In genomic region chr11:103100361-103100760, GRCm38 (mm10) we compare ENCODE assay signal across 12 mouse cellular contexts. TPM values are rescaled to one million over a fixed set of nuclear protein-coding genes. Genes with fewer than 3 reads are reported as not detected.
A peak's percentile ranks its signal among the peaks of the same experiment; 100 is the strongest.
DNase-seq lines count a peak whose midpoint lies in the region; ATAC-seq and TF ChIP-seq lines count a peak whose summit lies in the region.
"Had no signal": no experiment of that assay in that cellular context is flagged by ENCODE, and none has a peak within 500 bp of the region (broad histone marks: within the 10 kb centered on the region; RNA-seq: fewer than 3 reads in every experiment).

No protein-coding gene starts in this region.

- H3K9ac ChIP-seq in forebrain, embryonic 11.5 days (ENCODE audit: low read length): no peak overlapping the region
- no peak overlapping the region for H3K9ac ChIP-seq in forebrain, embryonic 13.5 days
- no peak overlapping the region for H3K9ac ChIP-seq in heart, embryonic 16.5 days (ENCODE audit: low read length)
- no peak overlapping the region for H3K9ac ChIP-seq in kidney, embryonic 15.5 days

- H3K27ac ChIP-seq in forebrain, embryonic 11.5 days (ENCODE audit: low read depth, low read length): no peak overlapping the region
- no peak overlapping the region for H3K27ac ChIP-seq in forebrain, embryonic 13.5 days
- H3K27ac ChIP-seq in heart, embryonic 16.5 days (ENCODE audit: low read length): no peak overlapping the region
- no peak overlapping the region; the same call in 1 of the 2 replicates for H3K27ac ChIP-seq in kidney, embryonic 15.5 days
- H3K27ac ChIP-seq: lung, embryonic 15.5 days had no signal

- H3K36me3 ChIP-seq in forebrain, embryonic 11.5 days (ENCODE audit: control insufficient read depth, insufficient read depth, low read length): no peaks in the 10 kb centered on the region
- no peaks in the 10 kb centered on the region for H3K36me3 ChIP-seq in forebrain, embryonic 13.5 days (ENCODE audit: poor library complexity, severe bottlenecking)
- no peaks in the 10 kb centered on the region for H3K36me3 ChIP-seq in heart, embryonic 16.5 days (ENCODE audit: control insufficient read depth, insufficient read depth)
- peaks cover 19% of the 10 kb centered on the region for H3K36me3 ChIP-seq in C2C12 (ENCODE audit: control insufficient read depth, insufficient read depth)
- H3K36me3 ChIP-seq in kidney, embryonic 15.5 days: no peaks in the 10 kb centered on the region
- H3K36me3 ChIP-seq: lung, embryonic 15.5 days had no signal

- no peak for TF ChIP-seq CTCF in C2C12 (IDR thresholded peaks at IDR 0.05; ENCODE audit: control insufficient read depth, insufficient read depth, insufficient read length)

- no peak overlapping the region for H3K4me2 ChIP-seq in forebrain, embryonic 11.5 days (ENCODE audit: low read depth, low read length, severe bottlenecking)
- no peak overlapping the region for H3K4me2 ChIP-seq in forebrain, embryonic 13.5 days
- peak overlapping the region; percentile 89 for H3K4me2 ChIP-seq in heart, embryonic 16.5 days (ENCODE audit: low read depth, low read length)
- H3K4me2 ChIP-seq in kidney, embryonic 15.5 days: peak overlapping the region; percentile 95

- H3K79me2 ChIP-seq in C2C12 (ENCODE audit: control insufficient read depth, insufficient read depth): peaks cover 73% of the 10 kb centered on the region

- H3K9me3 ChIP-seq in forebrain, embryonic 11.5 days (ENCODE audit: control insufficient read depth, low read length): no peaks in the 10 kb centered on the region
- no peaks in the 10 kb centered on the region for H3K9me3 ChIP-seq in forebrain, embryonic 13.5 days (replicated peaks)
- H3K9me3 ChIP-seq in heart, embryonic 16.5 days (replicated peaks; ENCODE audit: control insufficient read depth, low read length): no peaks in the 10 kb centered on the region
- H3K9me3 ChIP-seq in kidney, embryonic 15.5 days (replicated peaks): no peaks in the 10 kb centered on the region
- H3K9me3 ChIP-seq: lung, embryonic 15.5 days; megakaryocyte, embryonic 14.5 days had no signal

- peak; percentile 50 for DNase-seq in forebrain, embryonic 11.5 days (ENCODE audit: low spot score)
- no peak for DNase-seq in heart, adult 9 months (ENCODE audit: low spot score in 2 of 2)
- DNase-seq in ovary, postnatal 36 days (ENCODE audit: low spot score): no peak
- DNase-seq in left cerebral cortex, postnatal 10 days (ENCODE audit: extremely low spot score in 1 of 2, low spot score in 2 of 2): no peak

- peaks cover 31% of the 10 kb centered on the region for H3K27me3 ChIP-seq in forebrain, embryonic 11.5 days (ENCODE audit: control insufficient read depth, insufficient read depth, low read length)
- H3K27me3 ChIP-seq in forebrain, embryonic 13.5 days: peaks cover 56% of the 10 kb centered on the region
- no peaks in the 10 kb centered on the region for H3K27me3 ChIP-seq in heart, embryonic 16.5 days (ENCODE audit: control insufficient read depth, insufficient read depth, low read length)
- no peaks in the 10 kb centered on the region for H3K27me3 ChIP-seq in C2C12 (ENCODE audit: control insufficient read depth, insufficient read depth, insufficient read length)
- H3K27me3 ChIP-seq in kidney, embryonic 15.5 days: peaks cover 28% of the 10 kb centered on the region; the same call in 1 of the 2 replicates
- H3K27me3 ChIP-seq: Patski had no signal

- no peak overlapping the region for H3K4me3 ChIP-seq in forebrain, embryonic 11.5 days (ENCODE audit: low read depth, low read length)
- no peak overlapping the region for H3K4me3 ChIP-seq in forebrain, embryonic 13.5 days
- peak overlapping the region; percentile 76; the same call in 1 of the 2 replicates for H3K4me3 ChIP-seq in heart, embryonic 16.5 days (ENCODE audit: low read length)
- H3K4me3 ChIP-seq in C2C12 (ENCODE audit: insufficient read depth, poor library complexity, severe bottlenecking): peak overlapping the region; percentile 53
- H3K4me3 ChIP-seq in kidney, embryonic 15.5 days (replicated peaks): peak overlapping the region; percentile 66

- 74% methylated on average over 8 of the region's 8 CpGs for WGBS in forebrain, embryonic 11.5 days
- 76% methylated on average over 8 of the region's 8 CpGs for WGBS in forebrain, embryonic 13.5 days
- 72% methylated on average over 8 of the region's 8 CpGs for WGBS in heart, embryonic 16.5 days
- 43% methylated on average over 8 of the region's 8 CpGs for WGBS in kidney, embryonic 15.5 days

- H3K79me3 ChIP-seq in C2C12 (ENCODE audit: low read depth): peaks cover 39% of the 10 kb centered on the region

- H3ac ChIP-seq in C2C12 (ENCODE audit: control insufficient read depth, insufficient read length, low read depth): peak overlapping the region; percentile 10

- intact Hi-C loops in left cerebral cortex, postnatal 10 days (cut with DNase I): loop anchor here (5.0 kb wide), 1 partner anchor 57 kb away; no protein-coding TSS in a partner anchor

- ATAC-seq in forebrain, embryonic 11.5 days (replicated peaks; ENCODE audit: low FRiP score): no peak
- ATAC-seq in forebrain, embryonic 13.5 days: no peak
- no peak for ATAC-seq in heart, embryonic 16.5 days (replicated peaks; ENCODE audit: extremely low read depth, insufficient read depth, low FRiP score)
- no peak for ATAC-seq in kidney, embryonic 15.5 days (replicated peaks; ENCODE audit: low FRiP score)
- ATAC-seq: intestine, postnatal 0 days; Patski had no signal

- peaks cover 16% of the 10 kb centered on the region for H3K4me1 ChIP-seq in forebrain, embryonic 11.5 days (replicated peaks; ENCODE audit: control insufficient read depth, insufficient read depth, low read length)
- peaks cover 33% of the 10 kb centered on the region for H3K4me1 ChIP-seq in forebrain, embryonic 13.5 days
- H3K4me1 ChIP-seq in heart, embryonic 16.5 days (ENCODE audit: control insufficient read depth, insufficient read depth, low read length): peaks cover 57% of the 10 kb centered on the region
- peaks cover 81% of the 10 kb centered on the region for H3K4me1 ChIP-seq in kidney, embryonic 15.5 days

TF ChIP-seq in C2C12, 6 proteins besides CTCF, POLR2A, EP300 and RAD21:
- no peak for TF ChIP-seq USF1 (IDR thresholded peaks at IDR 0.05; ENCODE audit: low read depth)
- no peak for TF ChIP-seq FOSL1 (IDR thresholded peaks at IDR 0.05; ENCODE audit: insufficient read depth, low read length, poor library complexity, severe bottlenecking)
- TF ChIP-seq CEBPB (IDR thresholded peaks at IDR 0.05; ENCODE audit: low read depth): no peak
- no peak for TF ChIP-seq MYOD1 (IDR thresholded peaks at IDR 0.05; ENCODE audit: control insufficient read depth, insufficient read length, low read depth)
- TF ChIP-seq MAX (IDR thresholded peaks at IDR 0.05): no peak
- TF ChIP-seq MYOG (IDR thresholded peaks at IDR 0.05; ENCODE audit: control insufficient read depth, extremely low read depth, insufficient read length): no peak

RNA-seq across cellular contexts. Expression of gene Plcd3, which starts 1.1 kb away (rescaled TPM):
- polyA plus RNA-seq in forebrain, embryonic 11.5 days (2014; fragmentation: Nextera tagmentation; extraction: Ambion mirVana): 0.69 and 0.86 TPM in 2 replicates
- polyA plus RNA-seq in forebrain, embryonic 13.5 days (2015; fragmentation: Nextera tagmentation; extraction: Ambion mirVana): 0.92 and 1.2 TPM in 2 replicates
- polyA plus RNA-seq in heart, embryonic 16.5 days (2015; fragmentation: Nextera tagmentation; extraction: Ambion mirVana): 13.6 and 17.0 TPM in 2 replicates
- 27.6 TPM for polyA plus RNA-seq in C2C12 (2012; fragmentation: generic; extraction: Trizol)
- 6.2 and 6.4 TPM in 2 replicates for polyA plus RNA-seq in kidney, embryonic 15.5 days (2015; fragmentation: Nextera tagmentation; extraction: Ambion mirVana)
- total RNA-seq in left cerebral cortex, postnatal 10 days (2021): 10 to 100 TPM; 15.1 to 16.4 TPM

RNA-seq across cellular contexts. Expression of gene Acbd4, which starts 1.1 kb away (rescaled TPM):
- 7.8 and 8.1 TPM in 2 replicates for polyA plus RNA-seq in forebrain, embryonic 11.5 days (2014; fragmentation: Nextera tagmentation; extraction: Ambion mirVana)
- 8.1 TPM in 2 replicates for polyA plus RNA-seq in forebrain, embryonic 13.5 days (2015; fragmentation: Nextera tagmentation; extraction: Ambion mirVana)
- polyA plus RNA-seq in heart, embryonic 16.5 days (2015; fragmentation: Nextera tagmentation; extraction: Ambion mirVana): 21.5 and 21.8 TPM in 2 replicates
- polyA plus RNA-seq in C2C12 (2012; fragmentation: generic; extraction: Trizol): 23.0 TPM
- polyA plus RNA-seq in kidney, embryonic 15.5 days (2015; fragmentation: Nextera tagmentation; extraction: Ambion mirVana): 19.4 and 25.3 TPM in 2 replicates
- 10 to 100 TPM; 70.0 to 80.0 TPM for total RNA-seq in left cerebral cortex, postnatal 10 days (2021)

RNA-seq across cellular contexts. Expression of gene Hexim1, which starts 15.7 kb away (rescaled TPM):
- 3.9 and 4.6 TPM in 2 replicates for polyA plus RNA-seq in forebrain, embryonic 11.5 days (2014; fragmentation: Nextera tagmentation; extraction: Ambion mirVana)
- 3.3 and 4.1 TPM in 2 replicates for polyA plus RNA-seq in forebrain, embryonic 13.5 days (2015; fragmentation: Nextera tagmentation; extraction: Ambion mirVana)
- 2.9 TPM in 2 replicates for polyA plus RNA-seq in heart, embryonic 16.5 days (2015; fragmentation: Nextera tagmentation; extraction: Ambion mirVana)
- 24.3 TPM for polyA plus RNA-seq in C2C12 (2012; fragmentation: generic; extraction: Trizol)
- polyA plus RNA-seq in kidney, embryonic 15.5 days (2015; fragmentation: Nextera tagmentation; extraction: Ambion mirVana): 5.0 and 5.5 TPM in 2 replicates
- total RNA-seq in left cerebral cortex, postnatal 10 days (2021): 10 to 100 TPM; 31.8 to 33.9 TPM

RNA-seq across cellular contexts. Expression of gene Hexim2, which starts 31.9 kb away (rescaled TPM):
- 8.7 and 9.2 TPM in 2 replicates for polyA plus RNA-seq in forebrain, embryonic 11.5 days (2014; fragmentation: Nextera tagmentation; extraction: Ambion mirVana)
- 13.4 and 13.9 TPM in 2 replicates for polyA plus RNA-seq in forebrain, embryonic 13.5 days (2015; fragmentation: Nextera tagmentation; extraction: Ambion mirVana)
- 6.1 and 7.4 TPM in 2 replicates for polyA plus RNA-seq in heart, embryonic 16.5 days (2015; fragmentation: Nextera tagmentation; extraction: Ambion mirVana)
- polyA plus RNA-seq in C2C12 (2012; fragmentation: generic; extraction: Trizol): 3.4 TPM
- polyA plus RNA-seq in kidney, embryonic 15.5 days (2015; fragmentation: Nextera tagmentation; extraction: Ambion mirVana): 9.2 and 10.7 TPM in 2 replicates
- 10 to 100 TPM; 20.1 to 20.7 TPM for total RNA-seq in left cerebral cortex, postnatal 10 days (2021)

Comparison
In these comparisons a context has a peak if more than half of its experiments do, and no peak if none do; other contexts are left out.
1. H3K4me2 ChIP-seq: peak in heart, embryonic 16.5 days (single experiment) and kidney, embryonic 15.5 days (single experiment); none in forebrain, embryonic 11.5 days (single experiment) and forebrain, embryonic 13.5 days (single experiment).
2. H3K4me3 ChIP-seq: peak in heart, embryonic 16.5 days (single experiment), C2C12 (single experiment) and kidney, embryonic 15.5 days (single experiment); none in forebrain, embryonic 11.5 days (single experiment) and forebrain, embryonic 13.5 days (single experiment).